Mouse (Mus musculus) small intestine, adult 2 months (tissue): ENCODE measurements around the gene Fam53b. TPM values are rescaled to one million over a fixed set of nuclear protein-coding genes. Genes with fewer than 3 reads are reported as not detected.

Source experiments
- H3K27ac ChIP-seq: fragments of 200-500 bp; 2 replicates; pipeline ENCODE4 v1.5.1; 2012; ENCODE audit warnings: low read depth, low read length, control low read depth, inconsistent platforms; ENCODE audit not compliant: insufficient read depth
- H3K27me3 ChIP-seq: fragments of 200-500 bp; 2 replicates; pipeline ENCODE4 v1.6.1; 2012; ENCODE audit warnings: mild to moderate bottlenecking, moderate library complexity, low read length, inconsistent platforms; ENCODE audit not compliant: control insufficient read depth, insufficient read depth
- H3K36me3 ChIP-seq: fragments of 200-500 bp; 2 replicates; pipeline ENCODE4 v1.6.1; 2012; ENCODE audit warnings: mild to moderate bottlenecking, low read length, control low read depth, inconsistent platforms; ENCODE audit not compliant: control insufficient read depth, insufficient read depth
- H3K4me1 ChIP-seq: fragments of 200-500 bp; 2 replicates; pipeline ENCODE4 v1.6.1; 2012; ENCODE audit warnings: low read length, inconsistent platforms, mixed read lengths; ENCODE audit not compliant: control insufficient read depth, insufficient read depth, insufficient read length
- H3K4me3 ChIP-seq: fragments of 200-500 bp; 2 replicates; pipeline ENCODE4 v1.5.1; 2012; ENCODE audit warnings: low read depth, mild to moderate bottlenecking, control low read depth, inconsistent platforms, low read length, moderate library complexity
- CTCF ChIP-seq: fragments of 200-500 bp; IDR thresholded peaks from 2 replicates; pipeline ENCODE4 v1.5.1; 2012; ENCODE audit warnings: low read depth, mild to moderate bottlenecking, control low read depth, inconsistent platforms, low read length, moderate library complexity, mixed read lengths; ENCODE audit not compliant: insufficient replicate concordance, insufficient read length; ENCODE audit errors: extremely low read depth
- POLR2A ChIP-seq: fragments of 200-500 bp; IDR thresholded peaks from 2 replicates; pipeline ENCODE4 v1.6.1; 2012; ENCODE audit warnings: low read depth, mild to moderate bottlenecking, control low read depth, inconsistent platforms, low read length, moderate library complexity
- WGBS: fragments of 180-500 bp; shearing (Covaris S2); methylation state at CpG from one replicate; pipeline ENCODE4 v1.1.7; 2018; 5-methylcytosine and 5-hydroxymethylcytosine counted together
- polyA plus RNA-seq: library from polyadenylated mRNA; depleted of rRNA; stranded (reverse); fragments of >200 nt; gene quantifications from 2 replicates; pipeline ENCODE4 v1.2.3, GENCODE M21; 2012

Gene Fam53b
- polyA plus RNA-seq, 1 experiment: 55.7 TPM

DNA sequence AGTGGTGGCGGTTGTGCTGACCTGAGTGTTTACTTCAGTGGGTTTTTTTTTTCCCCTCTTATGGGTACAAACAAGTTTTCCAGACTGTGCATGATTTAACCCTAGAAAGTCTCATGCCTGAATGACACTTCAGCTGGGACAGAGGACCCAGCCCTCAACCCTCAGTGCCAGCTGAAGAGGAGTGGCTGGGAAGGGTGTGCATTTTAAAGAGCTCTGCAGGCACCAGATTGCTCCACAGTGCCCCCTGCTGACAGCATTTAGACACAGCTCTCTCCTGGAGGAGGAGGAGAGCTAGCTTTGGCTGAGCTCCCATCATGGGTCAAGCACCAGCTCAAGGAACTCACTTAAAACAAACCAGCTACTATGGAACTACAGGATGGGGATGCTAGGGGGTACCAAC, 2.8 kb downstream of the Fam53b start:
- WGBS: 11% methylated on average over 1 of the region's 1 CpGs
- no peak overlapping the region for H3K4me3 ChIP-seq
- no peaks in the 10 kb centered on the region for H3K27me3 ChIP-seq
- H3K4me1 ChIP-seq: peaks cover 21% of the 10 kb centered on the region
- no peak for TF ChIP-seq POLR2A
- peak; percentile 93 for TF ChIP-seq CTCF
- no peaks in the 10 kb centered on the region; the same call in 1 of the 2 replicates for H3K36me3 ChIP-seq
- peak overlapping the region; percentile 84 for H3K27ac ChIP-seq

DNA sequence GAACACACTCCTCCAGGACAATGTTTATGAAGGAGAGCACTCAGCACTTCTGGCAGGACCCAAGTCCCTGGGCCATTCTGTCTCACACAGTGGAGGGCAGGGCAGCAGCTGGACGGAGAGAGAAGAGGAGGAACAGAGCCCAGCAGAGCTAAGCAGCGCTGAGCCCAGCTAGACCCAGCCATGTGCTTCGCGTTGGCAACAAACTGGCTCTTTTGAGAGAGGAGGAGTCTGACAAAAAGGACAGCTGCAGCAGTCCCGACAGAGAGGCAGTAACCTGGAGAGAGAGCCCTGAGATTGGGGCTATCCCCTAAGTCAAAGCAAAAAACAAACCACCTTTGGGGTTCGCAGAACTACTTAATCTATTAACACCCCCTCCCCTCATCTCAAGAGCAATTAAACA, 3.3 kb downstream of the Fam53b start:
- H3K4me1 ChIP-seq: peaks cover 25% of the 10 kb centered on the region
- H3K27ac ChIP-seq: peak overlapping the region; percentile 84
- H3K4me3 ChIP-seq: 0 out of 2 replicates have a peak overlapping the region, but pooled peaks have one; percentile 6

DNA sequence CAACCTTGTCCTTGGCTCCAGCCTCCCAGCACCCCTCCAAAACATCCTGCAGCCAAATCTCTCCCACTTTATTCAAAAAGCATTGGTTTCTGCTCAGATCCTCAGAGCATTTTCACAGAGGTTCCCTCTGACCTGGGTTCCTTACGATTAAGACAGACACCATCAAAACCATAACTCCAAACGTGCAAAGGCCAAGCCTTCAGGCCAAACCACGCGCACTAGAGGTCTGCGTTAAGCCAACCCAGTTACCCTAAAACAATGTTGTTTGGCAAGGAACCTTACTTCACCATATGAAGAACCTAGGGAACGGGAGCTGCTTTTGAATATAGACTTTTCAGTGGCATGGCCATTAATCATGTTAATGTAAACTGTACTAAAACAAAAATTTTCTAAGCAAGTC, 4.0 kb downstream of the Fam53b start:
- H3K36me3 ChIP-seq: no peaks in the 10 kb centered on the region; the same call in 1 of the 2 replicates
- no peak overlapping the region for H3K27ac ChIP-seq
- peaks cover 30% of the 10 kb centered on the region for H3K4me1 ChIP-seq
- no peak overlapping the region for H3K4me3 ChIP-seq
- TF ChIP-seq POLR2A: no peak
- WGBS: 44% methylated on average over 6 of the region's 6 CpGs
- no peaks in the 10 kb centered on the region for H3K27me3 ChIP-seq

More for the DNA sequence above, 3.3 kb downstream of the Fam53b start:
- no peaks in the 10 kb centered on the region for H3K27me3 ChIP-seq
- H3K36me3 ChIP-seq: no peaks in the 10 kb centered on the region; the same call in 1 of the 2 replicates
- WGBS: 15% methylated on average over 6 of the region's 6 CpGs
- TF ChIP-seq POLR2A (no peak; the same call in 1 of the 2 replicates), CTCF (no peak)

DNA sequence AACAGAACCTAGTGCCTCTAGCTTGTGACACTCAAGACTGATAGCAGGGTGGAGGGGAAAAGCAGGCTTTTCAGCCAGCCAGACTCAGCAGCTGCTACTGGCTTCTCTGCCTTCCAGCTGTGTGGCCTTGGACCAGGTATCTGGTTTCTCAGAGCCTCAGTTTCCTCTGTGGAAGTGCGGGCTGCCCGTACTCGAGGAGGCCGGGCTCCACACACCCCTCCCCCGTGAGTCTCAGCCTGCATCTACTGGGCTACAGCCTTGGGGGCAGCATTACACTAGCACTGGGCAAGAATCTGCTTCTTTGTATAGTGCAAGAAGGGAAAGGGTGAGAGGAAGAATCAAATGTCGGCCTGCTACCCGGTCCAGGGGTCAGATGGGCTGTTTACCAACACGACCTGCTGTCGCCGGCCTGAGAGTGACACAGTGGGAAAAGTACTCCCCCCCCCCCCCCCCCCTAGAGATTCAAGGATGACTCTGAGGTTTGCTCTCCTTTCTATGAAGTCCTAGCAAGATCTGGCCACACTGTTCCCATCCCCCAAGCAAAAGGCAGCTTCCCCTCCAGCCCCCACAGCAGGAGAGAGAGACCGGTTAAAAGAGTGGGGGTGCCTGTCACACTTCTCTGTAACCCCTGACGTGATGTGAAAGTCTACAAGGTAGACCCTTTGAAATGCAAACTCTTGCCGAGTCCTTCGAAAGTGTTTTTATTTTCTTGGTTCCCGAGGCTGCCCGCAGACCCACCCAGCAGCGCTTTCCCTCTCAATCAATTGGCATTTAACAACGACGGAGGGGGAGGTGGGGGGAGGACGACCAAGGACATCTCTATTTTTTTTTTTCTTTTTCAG, 4.6 kb downstream of the Fam53b start:
- no peak overlapping the region for H3K4me3 ChIP-seq
- peaks cover 33% of the 10 kb centered on the region for H3K4me1 ChIP-seq
- peak overlapping the region; percentile 4; the same call in 1 of the 2 replicates for H3K27ac ChIP-seq
- no peaks in the 10 kb centered on the region for H3K27me3 ChIP-seq
- no peaks in the 10 kb centered on the region; the same call in 1 of the 2 replicates for H3K36me3 ChIP-seq
- TF ChIP-seq POLR2A: no peak
- 28% methylated on average over 20 of the region's 20 CpGs for WGBS

DNA sequence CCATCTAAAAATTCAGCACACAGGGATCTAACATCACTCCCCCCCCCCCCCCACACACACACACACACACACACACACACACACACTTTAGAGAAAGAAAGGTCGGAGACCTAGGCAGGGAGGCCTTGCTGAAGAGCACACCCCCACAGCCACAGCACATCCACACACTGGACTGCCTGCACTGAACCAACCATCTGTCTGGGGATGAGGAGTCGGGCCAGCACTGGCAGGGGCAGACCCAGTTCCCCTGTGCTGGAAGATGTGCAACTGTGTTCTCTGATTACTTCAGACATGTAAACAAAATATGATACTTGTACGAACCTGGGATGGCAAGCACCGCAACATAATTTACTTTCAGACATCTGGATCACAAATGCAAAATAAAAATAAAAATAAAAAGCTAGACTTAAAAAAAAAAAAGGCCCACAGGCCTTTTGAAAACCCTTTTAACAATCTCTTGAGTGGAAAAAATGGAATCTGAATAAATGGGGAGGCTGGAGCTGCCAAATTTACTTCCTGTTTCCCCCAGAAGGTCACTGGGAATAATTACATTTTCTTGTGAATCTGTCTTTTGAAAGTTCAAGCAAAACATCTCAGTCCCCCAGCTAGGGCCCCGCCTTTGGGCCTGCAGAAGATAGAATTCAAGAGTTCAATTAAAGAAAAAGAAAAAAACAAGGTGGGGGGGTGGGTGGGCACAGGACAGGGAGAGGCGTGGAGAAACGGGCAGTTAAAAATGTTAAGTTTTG, 5.5 kb downstream of the Fam53b start:
- TF ChIP-seq CTCF (no peak), POLR2A (no peak)
- H3K36me3 ChIP-seq: no peaks in the 10 kb centered on the region; the same call in 1 of the 2 replicates
- no peak overlapping the region for H3K4me3 ChIP-seq
- H3K27ac ChIP-seq: 0 out of 2 replicates have a peak overlapping the region, but pooled peaks have one; percentile 18
- no peaks in the 10 kb centered on the region for H3K27me3 ChIP-seq
- 74% methylated on average over 7 of the region's 7 CpGs for WGBS
- H3K4me1 ChIP-seq: peaks cover 41% of the 10 kb centered on the region

DNA sequence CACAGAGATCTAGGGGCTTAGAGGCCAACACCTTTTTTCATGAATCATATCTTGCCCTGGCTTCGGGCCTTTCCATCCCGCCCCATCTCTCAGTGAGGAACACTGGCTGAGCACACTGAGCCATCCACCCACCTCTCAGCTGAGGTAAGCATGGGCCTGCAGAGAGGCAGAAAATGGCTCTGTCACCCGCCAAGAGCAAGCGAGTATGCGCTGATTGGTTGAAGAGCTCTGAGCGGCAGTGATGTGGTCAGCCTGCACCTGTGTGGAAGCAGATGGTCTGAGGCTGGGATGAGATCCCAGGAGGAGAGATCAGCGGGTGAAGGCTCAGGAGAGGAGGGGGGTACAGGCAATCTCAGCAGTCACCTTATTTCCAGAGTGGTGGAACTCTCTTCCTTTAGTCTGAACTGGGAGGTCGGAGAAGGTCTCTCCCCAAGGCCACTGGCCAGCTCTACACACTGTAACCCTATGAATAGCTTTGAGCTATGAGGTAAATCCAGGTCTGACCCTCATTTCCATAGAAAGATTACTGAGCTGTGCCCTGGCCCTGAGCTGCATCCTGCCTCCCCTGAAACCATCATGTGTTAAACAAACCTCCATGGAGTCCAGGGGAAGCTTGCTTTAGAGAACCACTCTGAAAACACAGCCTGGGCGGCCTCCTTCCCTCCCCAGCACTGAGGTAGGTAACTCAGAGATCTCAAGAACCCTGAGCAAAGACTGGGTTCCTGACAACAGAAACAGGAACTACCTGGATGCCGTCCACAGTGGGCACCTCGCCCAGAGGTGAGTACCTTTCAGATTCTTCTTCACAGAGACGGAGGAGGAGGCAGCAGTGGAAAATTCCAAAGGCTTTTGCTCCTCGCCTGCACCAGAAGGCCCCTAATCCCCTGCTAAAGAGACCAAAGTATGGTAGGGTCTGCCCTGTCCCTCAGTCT, 6.5 kb downstream of the Fam53b start:
- WGBS: 57% methylated on average over 13 of the region's 13 CpGs
- no peak for TF ChIP-seq CTCF
- no peaks in the 10 kb centered on the region; the same call in 1 of the 2 replicates for H3K36me3 ChIP-seq
- H3K4me1 ChIP-seq: peaks cover 51% of the 10 kb centered on the region
- no peaks in the 10 kb centered on the region for H3K27me3 ChIP-seq
- no peak overlapping the region for H3K4me3 ChIP-seq
- H3K27ac ChIP-seq: no peak overlapping the region
